Comparison of ENCODE assay signal across 8 mouse cellular contexts in the genomic region with DNA sequence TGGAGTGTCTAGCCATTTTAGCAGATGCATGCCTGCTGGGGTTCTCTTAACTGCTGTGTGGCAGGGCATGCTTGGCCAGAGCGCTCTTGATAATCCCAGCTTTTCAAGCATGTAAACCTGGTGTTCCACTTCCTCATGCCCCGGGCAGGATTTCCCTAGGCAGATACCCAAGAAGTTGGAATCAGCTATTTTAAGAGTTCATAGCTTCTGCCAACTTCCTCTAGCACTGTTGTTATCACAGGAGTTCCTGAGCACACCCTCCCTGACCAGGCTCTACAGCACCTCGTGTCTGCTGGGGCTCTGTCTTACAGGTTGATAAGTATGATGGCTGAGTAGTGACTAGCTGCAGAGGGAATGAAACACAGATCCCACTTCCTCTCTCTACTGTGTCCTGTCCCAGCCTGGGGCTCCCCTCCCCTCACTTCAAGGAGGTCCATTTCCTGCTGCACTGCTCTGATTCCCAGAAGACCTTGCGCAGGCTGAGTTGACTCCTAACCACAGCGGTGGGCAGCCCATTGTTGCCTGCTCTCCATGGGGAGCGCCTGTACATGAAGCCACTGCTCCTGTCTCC.
A peak's percentile ranks its signal among the peaks of the same experiment; 100 is the strongest.
DNase-seq lines count a peak whose midpoint lies in the region; ATAC-seq and TF ChIP-seq lines count a peak whose summit lies in the region.

No protein-coding gene starts in this region.

- peak; percentile 80 for ATAC-seq in lung, postnatal 0 days

- peaks cover 11% of the 10 kb centered on the region for H3K4me1 ChIP-seq in brown adipose tissue, adult 24 weeks (ENCODE audit: control insufficient read depth, insufficient read depth, insufficient read length, low read length)
- H3K4me1 ChIP-seq in lung, postnatal 0 days (ENCODE audit: insufficient read depth, low read depth, low read length): peaks cover 14% of the 10 kb centered on the region; the same call in 1 of the 2 replicates

- WGBS in lung, postnatal 0 days: 33% methylated on average over 6 of the region's 6 CpGs

- TF ChIP-seq CTCF in lung, postnatal 0 days (IDR thresholded peaks at IDR 0.05): no peak

- peak; percentile 36; the same call in 1 of the 2 replicates for TF ChIP-seq EP300 in lung, postnatal 0 days (IDR thresholded peaks at IDR 0.05)

- no peak overlapping the region for H3K9ac ChIP-seq in lung, postnatal 0 days (replicated peaks; ENCODE audit: low read depth)

- H3K27ac ChIP-seq in brown adipose tissue, adult 24 weeks (replicated peaks; ENCODE audit: low read depth, low read length): peak overlapping the region; percentile 64
- H3K27ac ChIP-seq in lung, postnatal 0 days (ENCODE audit: low read length): peak overlapping the region; percentile 47; the same call in 1 of the 2 replicates

- no peak overlapping the region for H3K4me3 ChIP-seq in brown adipose tissue, adult 24 weeks (ENCODE audit: insufficient read depth, low read depth, low read length)
- H3K4me3 ChIP-seq in lung, postnatal 0 days (ENCODE audit: low read depth, low read length): no peak overlapping the region

- H3K4me2 ChIP-seq in lung, postnatal 0 days (replicated peaks; ENCODE audit: low read depth, low read length): no peak overlapping the region

- DNase-seq in CD4-positive helper T cell, adult 2 months (ENCODE audit: low read depth, low spot score): peak; percentile 70
- peak; percentile 32 for DNase-seq in kidney, adult 18-20 months
- DNase-seq in lung, postnatal 0 days (ENCODE audit: low spot score): peak; percentile 77
- DNase-seq in adrenal gland, postnatal 4 days (ENCODE audit: low spot score in 2 of 2): no peak
- no peak for DNase-seq in right cerebral cortex, postnatal 36 days (ENCODE audit: low spot score in 2 of 2)
- DNase-seq in cerebellum, adult 9-10 months: no peak
- DNase-seq in gastrocnemius, postnatal 4 days (ENCODE audit: low spot score in 2 of 2): no peak

- H3K9me3 ChIP-seq in lung, postnatal 0 days (ENCODE audit: low read length): no peaks in the 10 kb centered on the region

- no peaks in the 10 kb centered on the region; the same call in 1 of the 2 replicates for H3K36me3 ChIP-seq in lung, postnatal 0 days (ENCODE audit: insufficient read depth, low read length)

- no peaks in the 10 kb centered on the region for H3K27me3 ChIP-seq in lung, postnatal 0 days (replicated peaks; ENCODE audit: insufficient read depth, low read length)

Comparison
In these comparisons a context has a peak if more than half of its experiments do, and no peak if none do; other contexts are left out.
1. DNase-seq: peak in CD4-positive helper T cell, adult 2 months (single experiment), kidney, adult 18-20 months (single experiment) and lung, postnatal 0 days (single experiment); none in adrenal gland, postnatal 4 days (0 of 2), right cerebral cortex, postnatal 36 days (0 of 2), cerebellum, adult 9-10 months (single experiment) and gastrocnemius, postnatal 4 days (0 of 2).